Mouse (Mus musculus): ENCODE measurements around the gene Traf7.

Traf7 gene

GRCm38 (mm10) chr17:24545247-24545646, 17.5 kb upstream of the Traf7 start:
- DNase-seq (ENCODE audit: low spot score): no peak

- DNase-seq (ENCODE audit: low spot score): no peak
These were observed 16.9 kb upstream of the Traf7 start for GRCm38 (mm10) chr17:24544613-24545012.

DNA sequence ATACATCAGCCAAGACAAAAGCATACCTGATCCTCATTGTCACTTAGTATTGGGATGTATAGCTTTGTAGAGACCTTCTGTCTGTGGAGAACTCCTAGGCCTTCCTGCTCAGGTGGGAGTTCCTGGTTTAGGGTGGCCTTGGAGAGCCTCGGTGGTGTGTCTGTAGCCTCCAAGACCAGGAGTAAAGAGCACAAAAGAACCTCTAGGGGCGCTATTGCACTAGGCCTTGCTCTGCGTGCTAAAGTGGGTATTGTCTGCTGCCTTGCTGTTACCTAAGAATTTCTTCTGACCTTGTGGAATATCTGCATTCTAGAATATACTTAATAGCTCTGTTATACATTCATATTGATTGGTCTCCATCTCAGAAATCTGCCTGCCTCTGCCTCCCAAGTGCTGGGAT, 12.6 kb upstream of the Traf7 start:
- no peak for DNase-seq (ENCODE audit: low spot score)

DNA sequence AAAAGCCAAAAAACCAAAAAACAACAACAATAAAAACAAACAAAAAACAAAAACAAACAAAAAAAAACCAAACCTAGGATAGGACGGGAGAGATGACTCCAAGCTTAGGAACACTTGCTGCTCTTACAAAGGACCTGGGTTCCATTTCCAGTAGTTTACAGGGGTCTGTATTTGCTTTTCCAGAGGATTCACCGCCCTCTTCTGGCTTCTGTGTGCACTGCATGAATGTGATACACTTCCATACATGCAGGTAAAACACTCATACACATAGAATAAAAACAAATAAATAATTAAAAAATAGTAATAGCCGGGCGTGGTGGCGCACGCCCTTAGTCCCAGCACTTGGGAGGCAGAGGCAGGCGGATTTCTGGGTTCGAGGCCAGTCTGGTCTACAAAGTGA, 11.2 kb upstream of the Traf7 start:
- DNase-seq (ENCODE audit: low spot score): no peak

GRCm38 (mm10) chr17:24537536-24537935, 9.8 kb upstream of the Traf7 start:
- no peak for DNase-seq (ENCODE audit: low spot score)

GRCm38 (mm10) chr17:24535300-24535699, 7.6 kb upstream of the Traf7 start:
- no peak for DNase-seq (ENCODE audit: low spot score)

- no peak for DNase-seq (ENCODE audit: low spot score)
These were observed 6.5 kb upstream of the Traf7 start, which contains the start of gene Rab26 for GRCm38 (mm10) chr17:24534160-24534718. TSS of gene Rab26 (minus strand) at chr17:24534210.

- DNase-seq (ENCODE audit: low spot score): peak; percentile 43
These were observed 5.6 kb upstream of the Traf7 start for GRCm38 (mm10) chr17:24533099-24533992.

DNA sequence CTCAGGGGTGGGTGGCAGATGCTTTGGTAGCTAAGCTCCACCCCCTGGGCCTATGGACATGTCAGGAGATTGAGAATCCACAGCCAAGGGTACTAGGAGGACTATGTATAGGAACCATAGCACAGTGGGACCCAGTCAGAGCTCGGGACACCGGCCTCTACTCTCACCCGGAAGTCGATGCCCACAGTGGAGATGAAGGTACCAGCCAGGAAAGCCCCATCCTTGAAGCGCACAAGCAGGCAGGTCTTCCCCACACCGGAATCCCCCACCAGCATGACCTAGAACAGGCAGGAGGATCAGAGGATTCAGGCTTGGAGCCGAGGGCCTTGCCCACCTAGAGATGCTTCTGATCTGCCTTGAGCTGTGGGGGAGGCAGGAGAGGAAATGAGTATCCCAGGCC, 4.3 kb upstream of the Traf7 start:
- no peak for DNase-seq (ENCODE audit: low spot score)

DNA sequence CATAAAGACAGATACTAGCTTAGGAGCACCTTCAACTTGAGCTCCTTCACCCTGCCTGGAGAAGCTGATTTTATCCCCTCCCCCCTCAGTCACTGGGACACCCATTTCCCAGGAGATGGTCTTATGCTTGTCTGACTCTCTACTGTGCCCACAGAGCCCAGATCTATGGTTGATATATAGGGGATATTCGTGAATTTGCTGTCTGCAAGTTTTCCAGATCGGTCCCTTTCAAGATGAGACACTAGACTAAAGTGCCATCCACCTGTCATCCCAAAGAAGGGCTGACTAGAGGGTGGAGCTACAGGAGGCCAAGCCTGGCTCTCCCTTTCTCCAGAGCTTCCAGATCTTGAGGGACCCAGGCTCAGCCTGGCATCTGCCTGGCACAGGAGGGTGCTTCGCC, 3.3 kb upstream of the Traf7 start:
- DNase-seq (ENCODE audit: low spot score): no peak

DNA sequence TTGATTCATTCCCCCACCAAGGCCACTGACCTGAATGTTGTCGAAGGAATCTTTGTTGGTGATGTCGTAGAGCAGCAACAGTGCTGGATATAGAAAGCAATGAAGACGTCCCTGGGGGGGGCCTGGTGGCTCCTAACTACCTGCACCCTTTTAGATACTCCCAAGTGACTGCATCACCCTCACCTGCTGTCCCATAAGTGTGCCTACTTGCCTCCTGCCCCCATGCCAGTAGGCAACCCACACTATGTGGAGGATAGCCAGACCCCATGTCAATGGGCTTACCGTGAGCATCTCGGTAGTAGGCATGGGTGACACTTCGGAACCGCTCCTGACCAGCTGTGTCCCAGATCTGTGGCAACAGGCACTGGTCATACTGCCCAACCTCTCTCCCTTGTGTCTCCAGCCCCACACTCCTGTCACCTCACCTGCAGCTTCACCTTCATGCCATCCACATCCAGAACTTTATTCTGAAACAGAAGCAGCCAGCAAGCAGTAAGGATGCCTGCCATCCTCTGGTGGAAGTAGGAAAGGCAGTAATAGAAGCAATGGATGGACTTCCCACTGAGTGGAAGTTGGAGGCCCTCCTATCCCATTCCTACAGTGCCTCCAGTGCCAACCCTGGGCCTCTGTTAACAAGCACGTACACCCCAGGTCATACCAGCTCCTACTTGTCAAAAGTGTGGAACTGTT, 2.8 kb upstream of the Traf7 start:
- DNase-seq (ENCODE audit: low spot score): no peak

- DNase-seq (ENCODE audit: low spot score): no peak
These were observed 2.1 kb upstream of the Traf7 start for GRCm38 (mm10) chr17:24529883-24530282.

GRCm38 (mm10) chr17:24529007-24529451, 1.3 kb upstream of the Traf7 start:
- no peak for DNase-seq (ENCODE audit: low spot score)

GRCm38 (mm10) chr17:24528560-24528918, 801 bp upstream of the Traf7 start:
- DNase-seq (ENCODE audit: low spot score): no peak

DNA sequence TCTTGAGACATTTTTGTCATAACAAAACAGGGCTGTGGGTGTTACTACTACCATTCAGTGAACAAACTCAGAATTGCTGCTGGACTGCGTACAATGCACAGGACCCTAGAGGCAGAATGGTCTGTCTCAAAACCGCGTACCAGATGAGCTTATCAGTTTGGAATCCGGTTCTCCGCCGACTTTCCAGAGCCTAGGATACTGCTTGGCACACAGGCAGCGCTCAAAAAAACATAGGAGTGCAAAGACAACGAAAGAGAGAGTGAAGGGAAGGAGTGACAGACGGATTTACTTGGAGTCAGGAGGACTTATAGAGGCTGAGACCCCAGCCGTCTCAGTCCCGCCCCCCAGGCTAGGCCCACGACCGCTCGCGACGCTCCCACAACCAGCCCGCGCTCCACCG, 423 bp downstream of the Traf7 start:
- DNase-seq (ENCODE audit: low spot score): no peak

GRCm38 (mm10) chr17:24524734-24525133, 3.0 kb downstream of the Traf7 start:
- DNase-seq (ENCODE audit: low spot score): no peak

GRCm38 (mm10) chr17:24520450-24520849, 7.3 kb downstream of the Traf7 start:
- no peak for DNase-seq (ENCODE audit: low spot score)

DNA sequence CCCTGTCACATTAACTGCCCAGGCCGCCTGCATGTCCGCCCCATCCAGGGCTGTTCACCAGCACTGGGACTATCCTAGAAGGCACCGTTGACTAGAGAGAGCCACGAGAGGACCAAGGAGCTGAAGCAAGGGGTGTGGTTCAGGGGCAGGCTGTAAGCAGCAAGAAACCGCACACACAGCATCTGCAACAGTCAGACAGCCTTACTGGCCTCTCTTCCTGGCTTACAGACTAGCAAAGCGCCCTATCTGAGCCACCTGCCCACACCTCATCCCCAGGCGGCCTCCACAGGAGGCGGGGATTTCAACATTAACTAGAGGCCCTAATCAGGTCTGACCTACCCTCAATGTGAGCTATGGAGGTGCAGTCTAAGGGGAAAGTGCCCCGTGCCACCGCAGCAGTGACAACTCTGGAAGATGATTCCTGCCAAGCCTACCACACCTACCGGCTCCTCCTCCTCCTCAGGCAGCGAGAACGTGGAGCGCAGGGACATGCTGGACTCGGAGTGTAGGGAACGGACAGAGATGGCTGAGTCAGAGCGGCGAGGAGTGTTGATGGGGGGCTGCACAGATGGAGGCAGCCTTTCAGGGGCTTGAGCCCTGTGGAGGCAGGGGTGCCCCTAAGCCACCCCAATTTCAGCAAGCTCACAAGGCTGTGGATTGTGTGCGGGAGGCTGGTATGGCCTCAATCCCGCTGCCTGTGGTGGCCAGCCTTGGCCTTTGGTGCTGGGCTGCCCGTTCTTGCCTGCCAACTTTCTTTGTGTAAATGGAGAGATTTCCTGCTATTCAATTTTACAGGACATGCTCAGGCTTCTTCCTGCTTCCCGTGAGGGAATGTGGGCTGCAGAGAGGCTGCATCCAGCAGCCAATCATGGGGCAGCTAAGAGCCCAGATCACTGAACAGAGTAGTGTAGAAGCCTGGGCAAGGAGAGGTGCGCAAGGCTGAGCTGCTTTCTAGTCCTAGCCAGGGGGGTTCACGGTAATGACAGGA, 13.2 kb downstream of the Traf7 start:
- no peak for DNase-seq (ENCODE audit: low spot score)

DNA sequence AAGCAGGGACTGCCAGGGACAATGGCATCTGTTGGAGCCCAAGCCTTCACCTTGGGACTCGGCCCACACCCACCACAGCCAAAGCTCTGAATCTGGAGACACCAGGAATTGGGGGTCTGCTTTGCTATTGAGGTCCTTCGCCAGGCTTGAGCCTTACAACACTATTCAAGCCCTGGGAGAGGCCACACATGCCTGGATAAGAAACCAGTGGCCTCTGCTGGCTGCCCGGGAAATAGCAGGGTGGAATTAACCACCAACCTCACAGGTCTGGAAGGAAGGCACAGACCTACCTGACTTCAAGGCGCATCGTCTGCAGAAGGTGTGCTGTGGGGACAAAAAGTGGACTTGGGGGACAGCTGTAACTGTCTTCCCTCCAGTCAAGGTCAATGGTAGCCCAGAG, 14.1 kb downstream of the Traf7 start:
- no peak for DNase-seq (ENCODE audit: low spot score)

- no peak for DNase-seq (ENCODE audit: low spot score)
These were observed 19.8 kb downstream of the Traf7 start for GRCm38 (mm10) chr17:24507806-24508460.

GRCm38 (mm10) chr17:24507129-24507664, 20.5 kb downstream of the Traf7 start:
- DNase-seq (ENCODE audit: low spot score): no peak
